Mouse (Mus musculus) stomach, embryonic 15.5 days (tissue): ENCODE measurements around the gene Polr2i. TPM values are rescaled to one million over a fixed set of nuclear protein-coding genes. Genes with fewer than 3 reads are reported as not detected.
"Not testable (repeated sequence)": the region's sequence is repeated elsewhere in the genome, so short reads cannot be mapped to it uniquely, and the experiment has no call there.

Source experiments
- ATAC-seq: fragments of 200-750 bp; cut with Nextera tagmentation; 2 replicates; pipeline ENCODE4 v1.8.0; 2017; ENCODE audit warnings: low read depth, moderate number of reproducible peaks, moderate TSS enrichment; ENCODE audit not compliant: insufficient read depth, low FRiP score
- H3K27ac ChIP-seq: fragments of 300-500 bp; sonication (generic); 2 replicates; pipeline ENCODE4 v1.5.1; 2015; ENCODE audit warnings: mild to moderate bottlenecking, inconsistent platforms
- H3K27me3 ChIP-seq: fragments of 300-500 bp; sonication (generic); replicated peaks from 2 replicates; pipeline ENCODE4 v1.6.1; 2015; ENCODE audit warnings: inconsistent platforms
- H3K36me3 ChIP-seq: fragments of 300-500 bp; sonication (generic); 2 replicates; pipeline ENCODE4 v1.6.1; 2015; ENCODE audit warnings: inconsistent platforms
- H3K4me1 ChIP-seq: fragments of 300-500 bp; sonication (generic); 2 replicates; pipeline ENCODE4 v1.6.1; 2015; ENCODE audit warnings: inconsistent platforms
- H3K4me2 ChIP-seq: fragments of 300-500 bp; sonication (generic); 2 replicates; pipeline ENCODE4 v1.6.1; 2015; ENCODE audit warnings: mild to moderate bottlenecking, inconsistent platforms
- H3K4me3 ChIP-seq: fragments of 300-500 bp; sonication (generic); replicated peaks from 2 replicates; pipeline ENCODE4 v1.5.1; 2015; ENCODE audit warnings: inconsistent platforms
- H3K9ac ChIP-seq: fragments of 300-500 bp; sonication (generic); 2 replicates; pipeline ENCODE4 v1.6.1; 2015; ENCODE audit warnings: inconsistent platforms
- H3K9me3 ChIP-seq: fragments of 300-500 bp; sonication (generic); 2 replicates; pipeline ENCODE4 v1.6.1; 2016; ENCODE audit warnings: inconsistent platforms
- WGBS: fragments of 180-500 bp; shearing (Covaris S2); methylation state at CpG from one replicate; pipeline ENCODE4 v1.1.7; 2015; 5-methylcytosine and 5-hydroxymethylcytosine counted together
- polyA plus RNA-seq: library from polyadenylated mRNA; unstranded; fragments of >200 nt; fragmentation: Nextera tagmentation; extraction: Ambion mirVana; gene quantifications from 2 replicates; pipeline ENCODE4 v1.2.1, GENCODE M21; 2015

Gene Polr2i
- polyA plus RNA-seq, 1 experiment from 2014 or later, result 139 TPM

DNA sequence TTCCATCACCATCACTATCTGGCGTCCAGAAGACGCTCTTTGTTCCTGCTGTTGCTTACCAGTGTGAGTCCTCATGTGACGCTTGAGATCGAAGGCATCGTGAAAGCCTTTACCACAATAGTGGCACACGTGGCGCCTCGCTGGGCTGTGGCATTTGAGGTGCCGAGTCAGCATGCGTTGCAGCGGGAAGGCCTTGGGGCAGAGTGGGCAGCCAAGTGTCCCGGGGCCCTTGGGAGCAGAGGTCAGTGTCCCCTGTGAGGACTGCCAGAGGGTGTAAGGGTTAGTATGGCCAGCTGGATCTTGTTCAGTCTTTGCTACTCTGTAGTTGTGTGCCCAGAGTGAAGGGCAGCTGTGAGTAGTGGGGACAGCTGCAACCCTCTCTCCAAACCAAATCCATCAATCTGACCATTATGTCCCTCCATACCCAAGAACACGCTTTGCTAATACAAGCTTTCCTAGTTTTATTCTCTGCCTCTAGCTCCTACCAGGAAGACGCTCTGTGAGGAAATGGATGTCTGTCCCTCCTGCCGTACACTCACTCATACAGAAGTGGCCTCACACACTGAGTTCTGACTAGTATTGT is 2.6 kb downstream of the Polr2i start:
- Histone ChIP-seq H3K4me3 (no peak overlapping the region), H3K4me1 (peaks cover 16% of the 10 kb centered on the region), H3K36me3 (peaks cover 10% of the 10 kb centered on the region), H3K9me3 (no peaks in the 10 kb centered on the region), H3K4me2 (no peak overlapping the region), H3K9ac (no peak overlapping the region), H3K27me3 (no peaks in the 10 kb centered on the region), H3K27ac (no peak overlapping the region)
- ATAC-seq, result no peak
- WGBS, result 92% methylated on average over 15 of the region's 15 CpGs

DNA sequence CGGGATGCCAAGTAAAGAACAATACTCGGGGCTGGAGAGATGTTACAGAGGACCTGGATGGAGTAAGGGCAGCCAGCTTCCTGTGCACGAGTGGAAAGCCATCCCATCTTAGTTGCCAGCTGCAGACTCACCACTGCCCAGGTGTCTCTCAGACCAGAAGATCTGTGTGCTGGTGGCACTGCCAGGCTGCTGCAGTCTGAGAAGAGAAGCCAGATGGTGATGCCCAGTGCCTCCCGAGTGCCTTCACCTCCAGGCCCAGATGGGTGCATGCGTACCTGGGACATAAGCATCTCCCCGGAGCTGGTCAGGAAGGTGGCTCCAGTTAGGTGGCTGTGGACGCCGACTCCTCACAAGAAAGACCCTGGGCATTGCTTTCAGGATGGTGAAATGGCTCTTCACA is 3.3 kb downstream of the Polr2i start:
- ATAC-seq, result no peak
- WGBS, result 89% methylated on average over 8 of the region's 8 CpGs
- no peaks in the 10 kb centered on the region for H3K9me3 ChIP-seq

DNA sequence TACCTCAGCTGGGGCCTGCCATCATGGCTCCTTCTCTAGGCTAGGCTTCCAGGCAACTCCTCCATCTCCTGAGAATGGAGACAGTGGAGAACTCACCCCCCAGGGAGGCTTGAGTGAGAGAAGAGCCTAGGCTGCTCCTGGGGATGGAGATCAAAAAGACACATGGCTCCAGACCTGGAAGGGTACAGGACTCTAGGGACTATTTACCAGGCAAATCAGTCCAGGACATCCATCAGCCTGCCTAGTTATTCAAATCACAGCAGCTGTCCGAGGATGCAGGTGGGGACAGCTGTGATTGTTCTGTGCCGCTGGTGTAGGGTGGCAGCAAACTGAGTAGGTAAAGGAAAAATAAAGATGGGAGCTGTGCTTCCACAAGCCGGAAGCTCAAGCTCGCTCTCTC is 3.9 kb downstream of the Polr2i start, which contains the start of gene Ovol3:
Ovol3 (minus strand) TSS at position 101 of the 400 bp plus-strand sequence.
- WGBS, result 75% methylated on average over 4 of the region's 4 CpGs
- no peak for ATAC-seq
- H3K9me3 ChIP-seq, result no peaks in the 10 kb centered on the region
- no peak within 1 kb of the TSS for H3K4me2 ChIP-seq
- no peak within 1 kb of the TSS for H3K27ac ChIP-seq
- H3K36me3 ChIP-seq, result peaks cover 10% of the 10 kb centered on the region
- H3K27me3 ChIP-seq, result no peaks in the 10 kb centered on the region
- H3K4me3 ChIP-seq, result no peak within 1 kb of the TSS
- no peak within 1 kb of the TSS for H3K9ac ChIP-seq
- H3K4me1 ChIP-seq, result peaks cover 14% of the 10 kb centered on the region

More for the DNA sequence above, 3.3 kb downstream of the Polr2i start:
- H3K27me3 ChIP-seq, result no peaks in the 10 kb centered on the region
- H3K27ac ChIP-seq, result no peak overlapping the region
- H3K9ac ChIP-seq, result no peak overlapping the region
- no peak overlapping the region for H3K4me3 ChIP-seq
- peaks cover 16% of the 10 kb centered on the region for H3K4me1 ChIP-seq
- peaks cover 10% of the 10 kb centered on the region for H3K36me3 ChIP-seq
- no peak overlapping the region for H3K4me2 ChIP-seq

DNA sequence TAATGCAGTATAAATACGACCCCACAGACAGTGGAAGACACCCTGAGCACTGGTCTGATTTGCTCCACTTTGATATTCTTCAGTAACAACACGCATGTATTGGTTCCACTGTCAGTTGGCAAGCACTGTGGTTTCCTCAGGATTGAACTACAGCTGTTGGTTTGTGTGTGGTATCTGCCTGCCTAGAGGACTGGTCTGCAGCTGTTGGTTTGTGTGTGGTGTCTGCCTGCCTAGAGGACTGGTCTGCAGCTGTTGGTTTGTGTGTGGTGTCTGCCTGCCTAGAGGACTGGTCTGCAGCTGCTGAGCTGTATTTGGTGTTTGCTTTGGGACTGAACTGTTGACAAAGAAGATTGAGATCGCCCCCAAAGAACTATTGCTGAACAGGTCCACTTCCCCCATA is 5.6 kb downstream of the Polr2i start:
- not testable (repeated sequence) for H3K27ac ChIP-seq, H3K27me3 ChIP-seq, H3K9me3 ChIP-seq, H3K4me2 ChIP-seq, H3K9ac ChIP-seq, ATAC-seq, H3K4me3 ChIP-seq, H3K4me1 ChIP-seq
- H3K36me3 ChIP-seq, result peaks cover 13% of the 10 kb centered on the region
- 84% methylated on average over 3 of the region's 3 CpGs for WGBS

DNA sequence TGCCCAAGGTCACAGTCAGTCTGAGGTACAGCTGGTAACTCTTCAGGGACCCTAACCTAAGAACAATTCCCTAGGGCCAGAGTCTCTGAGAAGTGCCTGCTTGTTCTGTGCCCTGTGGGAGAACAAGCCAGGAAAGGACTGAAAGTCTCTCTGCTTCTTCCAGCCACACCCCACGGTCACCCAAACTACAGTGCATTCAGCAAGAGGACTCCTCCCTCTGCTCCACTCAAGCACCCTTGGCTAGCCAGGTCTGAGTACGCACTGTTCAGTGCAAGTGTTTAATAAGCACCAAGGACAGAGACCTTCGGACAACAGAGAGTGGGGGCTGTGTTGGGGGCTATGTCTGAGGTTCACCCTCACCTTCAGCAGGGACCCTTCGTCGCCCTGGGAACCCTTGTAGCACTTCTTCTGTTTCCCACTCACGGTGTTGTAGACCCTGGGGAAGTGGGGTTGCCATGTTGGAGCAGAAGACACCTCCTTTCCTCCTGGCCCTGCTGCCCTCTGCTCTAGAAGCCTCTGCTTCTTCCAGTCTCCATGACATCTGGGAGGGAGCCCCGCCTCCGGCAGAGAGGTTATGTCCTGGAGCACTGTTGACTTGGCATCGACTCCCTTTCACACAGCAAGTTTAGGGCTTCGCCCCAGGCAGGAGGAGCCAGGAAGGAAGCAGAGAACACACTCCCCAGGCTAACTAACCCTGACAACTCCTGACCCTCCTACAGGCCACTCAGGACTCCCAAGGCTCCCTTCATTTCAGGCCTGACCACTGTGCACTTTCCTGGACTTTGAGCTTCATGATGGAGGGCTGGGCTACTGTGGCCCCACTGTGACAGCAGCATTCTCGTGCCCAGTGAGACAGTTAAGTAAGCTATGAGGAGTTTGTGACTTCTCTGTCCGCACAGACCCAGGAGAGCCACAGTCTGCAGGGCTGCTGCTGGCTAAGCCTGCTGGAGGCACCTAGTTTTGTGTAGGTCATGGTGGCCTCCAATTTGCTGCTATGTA is 20.5 kb downstream of the Polr2i start:
- H3K36me3 ChIP-seq, result 0 out of 2 replicates have a peak, but pooled peaks cover 4% of the 10 kb centered on the region
- H3K27ac ChIP-seq, result no peak overlapping the region
- no peak overlapping the region for H3K4me3 ChIP-seq
- WGBS, result 74% methylated on average over 12 of the region's 12 CpGs
- no peaks in the 10 kb centered on the region for H3K4me1 ChIP-seq
- no peaks in the 10 kb centered on the region for H3K27me3 ChIP-seq
- no peaks in the 10 kb centered on the region for H3K9me3 ChIP-seq
- no peak overlapping the region for H3K9ac ChIP-seq
- 0 out of 2 replicates have a peak, but pooled peaks have one; percentile 50 for ATAC-seq
- no peak overlapping the region for H3K4me2 ChIP-seq

DNA sequence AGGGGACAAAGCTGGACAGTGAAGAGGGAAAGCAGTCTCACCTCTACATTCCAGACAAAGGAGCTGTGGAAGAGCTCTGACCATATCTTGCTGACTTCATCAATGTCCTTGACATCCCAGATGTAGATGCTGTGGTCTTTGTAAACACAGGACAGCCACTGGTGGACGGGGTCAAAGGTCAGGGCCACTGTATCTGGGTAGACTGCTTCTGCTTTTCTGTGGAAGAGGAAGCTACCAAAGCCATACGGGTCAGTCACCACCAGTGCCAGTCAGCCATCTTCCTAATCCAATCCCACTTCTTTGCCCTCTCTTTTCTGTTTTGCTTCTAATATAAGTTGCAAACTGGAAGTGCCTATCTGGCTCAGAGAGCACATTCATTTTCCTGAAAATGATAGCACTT is 33.3 kb downstream of the Polr2i start:
- Histone ChIP-seq H3K9me3 (no peaks in the 10 kb centered on the region), H3K27ac (no peak overlapping the region), H3K4me1 (no peaks in the 10 kb centered on the region), H3K27me3 (no peaks in the 10 kb centered on the region), H3K4me2 (no peak overlapping the region), H3K4me3 (no peak overlapping the region), H3K9ac (no peak overlapping the region), H3K36me3 (peaks cover 9% of the 10 kb centered on the region; the same call in 1 of the 2 replicates)
- 79% methylated on average over 2 of the region's 2 CpGs for WGBS
- no peak for ATAC-seq

DNA sequence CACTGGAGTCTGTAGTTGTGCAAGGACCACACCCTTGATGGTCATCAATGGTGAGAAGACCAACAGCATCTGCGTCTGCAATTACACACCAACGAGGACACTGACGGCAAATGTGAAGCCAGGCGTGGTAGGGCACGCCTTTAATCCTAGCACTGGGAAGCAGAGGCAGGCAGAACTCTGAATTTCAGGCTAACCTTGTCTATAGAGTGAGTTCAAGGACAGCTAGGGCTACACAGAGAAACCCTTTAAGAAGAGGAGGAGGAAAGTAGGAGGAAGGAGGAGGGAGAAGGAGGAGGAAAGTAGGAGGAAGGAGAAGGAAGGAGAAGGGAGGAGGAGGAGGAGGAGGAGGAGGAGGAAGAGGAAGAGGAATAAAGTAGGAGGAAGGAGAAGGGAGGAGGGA is 33.8 kb downstream of the Polr2i start:
- H3K4me3 ChIP-seq, result no peak overlapping the region
- H3K4me2 ChIP-seq, result no peak overlapping the region
- no peaks in the 10 kb centered on the region for H3K27me3 ChIP-seq
- H3K9ac ChIP-seq, result no peak overlapping the region
- H3K4me1 ChIP-seq, result no peaks in the 10 kb centered on the region
- H3K36me3 ChIP-seq, result peaks cover 11% of the 10 kb centered on the region; the same call in 1 of the 2 replicates
- no peak overlapping the region for H3K27ac ChIP-seq
- WGBS, result 94% methylated on average over 5 of the region's 5 CpGs
- ATAC-seq, result no peak
- no peaks in the 10 kb centered on the region for H3K9me3 ChIP-seq

DNA sequence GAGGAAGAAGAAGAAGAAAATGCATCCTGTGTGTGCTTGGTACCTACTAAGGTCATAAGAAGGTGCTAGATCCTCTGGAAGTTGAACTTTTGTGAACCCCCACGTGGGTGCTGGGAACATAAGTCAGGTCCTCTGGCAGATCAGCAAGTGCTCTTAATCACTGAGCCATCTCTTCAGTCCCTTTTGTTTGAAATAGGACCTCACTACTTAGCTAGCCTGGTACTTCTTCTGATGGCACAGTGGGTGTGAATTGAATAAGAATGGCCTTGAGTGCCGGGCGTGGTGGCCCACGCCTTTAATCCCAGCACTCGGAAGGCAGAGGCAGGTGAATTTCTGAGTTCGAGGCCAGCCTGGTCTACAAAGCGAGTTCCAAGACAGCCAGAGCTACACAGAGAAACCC is 34.2 kb downstream of the Polr2i start:
- Histone ChIP-seq H3K27ac (no peak overlapping the region), H3K4me2 (no peak overlapping the region), H3K9ac (no peak overlapping the region), H3K27me3 (no peaks in the 10 kb centered on the region), H3K9me3 (no peaks in the 10 kb centered on the region), H3K4me3 (no peak overlapping the region), H3K36me3 (peaks cover 10% of the 10 kb centered on the region; the same call in 1 of the 2 replicates), H3K4me1 (no peaks in the 10 kb centered on the region)
- WGBS, result 85% methylated on average over 7 of the region's 7 CpGs
- ATAC-seq, result no peak

DNA sequence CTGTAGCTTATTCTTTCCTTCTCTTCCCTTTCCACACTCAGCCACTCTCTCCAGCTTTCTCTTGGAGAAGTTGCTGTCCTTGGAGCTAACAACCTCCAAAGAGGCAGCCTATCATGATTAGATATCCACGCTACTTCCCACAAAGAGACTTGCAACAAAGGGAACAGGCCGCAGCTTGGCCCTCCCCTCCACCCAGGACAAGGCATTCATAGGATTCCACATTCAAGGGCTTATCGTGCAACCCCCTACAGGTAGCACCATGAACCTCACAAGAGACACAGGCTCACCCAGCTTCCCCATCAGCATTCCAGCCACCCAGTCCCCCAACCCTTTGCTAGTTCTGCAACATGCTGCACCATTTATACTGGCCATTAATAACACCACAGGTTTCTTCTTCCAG is 35.0 kb downstream of the Polr2i start:
- no peaks in the 10 kb centered on the region for H3K4me1 ChIP-seq
- no peak overlapping the region for H3K27ac ChIP-seq
- WGBS, result 74% methylated on average over 3 of the region's 3 CpGs
- H3K9me3 ChIP-seq, result no peaks in the 10 kb centered on the region
- H3K4me2 ChIP-seq, result no peak overlapping the region
- no peak overlapping the region for H3K4me3 ChIP-seq
- H3K9ac ChIP-seq, result no peak overlapping the region
- no peaks in the 10 kb centered on the region for H3K27me3 ChIP-seq
- H3K36me3 ChIP-seq, result peaks cover 14% of the 10 kb centered on the region; the same call in 1 of the 2 replicates
- no peak for ATAC-seq

DNA sequence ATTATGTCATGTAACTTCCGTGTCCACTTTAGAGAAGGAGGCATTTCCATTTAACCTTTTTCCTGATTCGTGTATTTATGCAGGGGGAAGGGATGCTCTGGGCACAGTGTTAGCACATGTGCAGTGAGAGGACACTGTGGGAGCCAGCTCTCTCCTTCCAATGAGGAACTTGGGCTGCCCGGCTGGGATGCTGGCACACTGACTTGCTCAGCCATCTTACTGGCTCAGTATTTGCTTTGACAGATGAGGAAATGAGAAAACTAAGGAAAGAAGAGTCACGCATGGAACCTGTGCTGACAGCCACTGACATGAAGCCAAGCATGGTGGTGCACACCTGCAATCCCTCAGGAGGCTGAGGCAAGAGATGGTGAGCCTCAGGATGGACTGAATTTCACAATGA is 37.9 kb downstream of the Polr2i start:
- Histone ChIP-seq H3K27me3 (no peaks in the 10 kb centered on the region), H3K4me3 (no peak overlapping the region), H3K36me3 (peaks cover 10% of the 10 kb centered on the region; the same call in 1 of the 2 replicates), H3K4me1 (no peaks in the 10 kb centered on the region), H3K4me2 (no peak overlapping the region), H3K27ac (no peak overlapping the region), H3K9me3 (no peaks in the 10 kb centered on the region), H3K9ac (no peak overlapping the region)
- ATAC-seq, result no peak
- 84% methylated on average over 4 of the region's 4 CpGs for WGBS

DNA sequence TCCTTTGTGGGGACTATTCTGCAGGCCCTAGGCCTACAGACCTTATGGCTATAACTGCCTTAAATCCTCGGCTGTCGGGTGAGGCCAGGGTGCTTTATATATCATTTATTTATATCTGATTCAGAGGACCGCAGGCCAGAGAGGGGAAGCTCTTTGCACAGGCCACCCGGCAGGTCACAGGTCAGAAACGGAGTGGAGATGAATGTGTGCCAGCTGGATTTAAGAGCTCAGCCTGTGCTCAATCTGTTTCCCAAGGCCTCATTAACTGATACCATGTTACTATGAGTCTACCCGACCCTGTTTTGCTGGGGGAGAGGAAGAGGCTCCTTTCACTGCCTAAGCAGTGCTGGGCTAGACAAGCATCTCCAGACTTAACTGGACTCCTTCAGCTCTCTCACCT is 42.6 kb downstream of the Polr2i start:
- Histone ChIP-seq H3K27ac (no peak overlapping the region), H3K4me1 (peaks cover under 1% of the 10 kb centered on the region; the same call in 1 of the 2 replicates), H3K9ac (no peak overlapping the region), H3K36me3 (peaks cover 10% of the 10 kb centered on the region; the same call in 1 of the 2 replicates), H3K9me3 (no peaks in the 10 kb centered on the region), H3K27me3 (no peaks in the 10 kb centered on the region), H3K4me3 (no peak overlapping the region), H3K4me2 (no peak overlapping the region)
- 53% methylated on average over 6 of the region's 6 CpGs for WGBS
- no peak for ATAC-seq

DNA sequence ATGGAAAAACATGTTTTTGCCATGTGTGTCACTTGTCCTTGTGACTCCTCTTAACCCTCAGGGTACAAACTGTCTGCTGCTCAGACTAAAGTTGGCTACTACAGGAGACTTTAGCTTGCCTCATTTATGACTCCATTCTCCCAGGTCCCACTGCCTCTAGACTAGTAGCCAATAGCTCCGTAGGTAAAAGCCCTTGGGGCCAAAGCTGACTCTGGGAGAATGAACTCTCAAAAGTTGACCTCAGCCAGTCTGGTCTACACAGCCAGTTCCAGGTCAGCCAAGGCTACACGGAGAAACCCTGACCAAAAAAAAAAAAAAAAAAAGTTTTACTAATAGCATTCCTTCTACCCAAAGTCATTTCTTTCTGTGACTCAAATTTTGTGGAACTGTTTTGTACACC is 47.2 kb downstream of the Polr2i start:
- ATAC-seq, result no peak
- no peaks in the 10 kb centered on the region for H3K9me3 ChIP-seq
- H3K4me3 ChIP-seq, result peak overlapping the region; percentile 92; the same call in 1 of the 2 replicates
- no peak overlapping the region for H3K9ac ChIP-seq
- H3K36me3 ChIP-seq, result no peaks in the 10 kb centered on the region
- peak overlapping the region; percentile 94; the same call in 1 of the 2 replicates for H3K4me2 ChIP-seq
- 51% methylated on average over 2 of the region's 2 CpGs for WGBS
- H3K27me3 ChIP-seq, result no peaks in the 10 kb centered on the region
- no peak overlapping the region for H3K27ac ChIP-seq
- H3K4me1 ChIP-seq, result peaks cover 3% of the 10 kb centered on the region; the same call in 1 of the 2 replicates
